Mouse (Mus musculus) kidney, adult 2 months (tissue): Measurements from ENCODE around the gene Ralgds. TPM values are rescaled to one million over a fixed set of nuclear protein-coding genes. Genes with fewer than 3 reads are reported as not detected.
A peak's percentile ranks its signal among the peaks of the same experiment; 100 is the strongest.

Experiments used
- DNase-seq: peaks from one replicate; pipeline ENCODE4 v3.0.0; 2021
- H3K27ac ChIP-seq: fragments of 200-500 bp; 2 replicates; pipeline ENCODE4 v1.5.1; 2012; ENCODE audit warnings: low read depth, low read length, control low read depth, inconsistent platforms; ENCODE audit not compliant: insufficient read depth
- H3K27me3 ChIP-seq: fragments of 200-500 bp; replicated peaks from 2 replicates; pipeline ENCODE4 v1.6.1; 2012; ENCODE audit warnings: mild to moderate bottlenecking, moderate library complexity, low read length, inconsistent platforms; ENCODE audit not compliant: control insufficient read depth, insufficient read depth
- H3K36me3 ChIP-seq: fragments of 200-500 bp; 2 replicates; pipeline ENCODE4 v1.6.1; 2012; ENCODE audit warnings: mild to moderate bottlenecking, moderate library complexity, low read length, inconsistent platforms; ENCODE audit not compliant: control insufficient read depth, insufficient read depth
- H3K4me1 ChIP-seq: fragments of 200-500 bp; 2 replicates; pipeline ENCODE4 v1.6.1; 2011; ENCODE audit warnings: low read length; ENCODE audit not compliant: control insufficient read depth, insufficient read depth
- H3K4me3 ChIP-seq: fragments of 200-500 bp; 2 replicates; pipeline ENCODE4 v1.5.1; 2011; ENCODE audit warnings: mild to moderate bottlenecking, low read depth, low read length, control low read depth; ENCODE audit not compliant: insufficient read depth
- CTCF ChIP-seq: fragments of 200-500 bp; conservative IDR thresholded peaks from 2 replicates; pipeline ENCODE4 v1.5.1; 2011; ENCODE audit warnings: low read depth, mild to moderate bottlenecking, control low read depth, low read length, moderate library complexity, mixed read lengths; ENCODE audit not compliant: insufficient read depth, insufficient read length
- POLR2A ChIP-seq: fragments of 200-500 bp; IDR thresholded peaks from one replicate; pipeline ENCODE4 v1.6.1; 2011; ENCODE audit warnings: low read depth, low read length, control low read depth
- WGBS: fragments of 180-500 bp; shearing (Covaris S2); methylation state at CpG from one replicate; pipeline ENCODE4 v1.1.7; 2018; 5-methylcytosine and 5-hydroxymethylcytosine counted together
- polyA plus RNA-seq: library from polyadenylated mRNA; depleted of rRNA; stranded (reverse); fragments of >200 nt; gene quantifications from 2 replicates; pipeline ENCODE4 v1.2.3, GENCODE M21; 2012

The Ralgds gene
- polyA plus RNA-seq, 1 experiment: 24.6 TPM

DNA sequence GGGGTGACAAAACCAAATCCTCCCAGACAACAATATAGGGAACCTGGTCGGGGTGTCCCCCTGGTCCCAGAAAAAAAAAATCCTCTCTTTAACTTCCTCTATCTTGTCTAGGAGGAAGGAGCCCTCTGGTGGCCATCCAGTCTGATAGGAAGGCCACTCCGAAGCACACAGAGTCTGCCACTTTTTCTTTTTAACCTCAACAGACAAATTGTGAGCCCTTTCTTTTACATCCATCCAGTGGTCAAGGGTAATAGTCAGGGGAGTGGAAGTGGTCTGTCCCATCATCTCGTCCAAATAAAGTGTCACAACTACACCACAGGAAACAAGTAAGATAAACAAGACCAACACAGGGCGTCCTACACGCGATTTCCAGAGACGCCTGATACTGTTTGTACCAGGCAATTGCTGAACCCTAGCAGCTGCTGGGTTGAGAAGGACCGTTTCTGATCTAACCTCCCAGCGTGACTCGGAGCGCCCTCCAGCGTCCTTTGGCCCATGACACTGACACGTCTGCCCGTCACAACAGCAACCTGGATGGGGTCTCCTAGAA lies 17.6 kb upstream of the Ralgds start:
- no peak overlapping the region for H3K27ac ChIP-seq
- WGBS: 45% methylated on average over 14 of the region's 14 CpGs

DNA sequence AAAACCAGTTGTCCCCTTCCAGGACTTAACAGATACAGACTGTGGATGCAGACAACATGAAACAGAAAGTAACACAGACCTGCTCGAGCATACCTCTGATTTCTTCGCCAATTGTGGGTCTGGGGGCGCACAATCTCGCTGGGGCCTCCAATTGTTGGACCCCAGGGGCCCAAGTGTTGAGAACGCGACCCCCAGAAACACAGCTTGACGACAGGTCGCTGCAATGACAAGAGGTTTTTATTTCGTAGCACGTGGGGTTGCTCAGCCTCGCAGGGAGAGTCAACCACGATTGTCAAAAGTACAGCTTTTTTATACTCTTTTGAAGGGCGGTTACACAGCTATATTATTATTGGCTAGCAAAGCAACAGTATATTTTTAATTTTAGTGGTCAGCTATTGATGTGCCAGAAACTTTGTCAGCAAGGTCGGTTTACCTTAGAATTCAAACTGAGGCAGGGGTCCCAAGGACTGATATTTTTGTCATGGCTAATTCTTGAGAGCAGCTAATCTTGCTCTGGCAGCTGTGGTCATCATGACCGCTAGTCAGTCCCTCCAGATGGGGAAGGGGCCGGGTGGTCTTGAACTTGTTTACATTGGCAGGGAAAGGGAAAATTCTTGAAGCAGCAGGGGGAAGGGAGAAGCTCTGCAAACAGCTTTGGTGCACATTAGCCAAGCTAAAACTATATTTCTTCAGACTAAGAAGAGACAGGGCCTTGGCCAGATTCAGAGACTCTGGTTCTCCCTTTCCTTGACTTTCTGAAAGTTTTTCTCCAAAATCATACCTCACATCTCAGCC lies 16.9 kb upstream of the Ralgds start:
- DNase-seq: no peak
- Histone ChIP-seq H3K27me3 (no peaks in the 10 kb centered on the region), H3K27ac (no peak overlapping the region), H3K4me3 (peak overlapping the region; percentile 51), H3K4me1 (no peaks in the 10 kb centered on the region), H3K36me3 (no peaks in the 10 kb centered on the region)
- no peak for TF ChIP-seq CTCF
- TF ChIP-seq POLR2A: no peak
- WGBS: 71% methylated on average over 16 of the region's 16 CpGs

More for the DNA sequence above, 17.6 kb upstream of the Ralgds start:
- TF ChIP-seq CTCF: peak; percentile 29; the same call in 1 of the 2 replicates
- no peak for TF ChIP-seq POLR2A
- Histone ChIP-seq H3K27me3 (no peaks in the 10 kb centered on the region), H3K4me3 (peak overlapping the region; percentile 51), H3K4me1 (no peaks in the 10 kb centered on the region), H3K36me3 (no peaks in the 10 kb centered on the region)
- peak; percentile 46 for DNase-seq

DNA sequence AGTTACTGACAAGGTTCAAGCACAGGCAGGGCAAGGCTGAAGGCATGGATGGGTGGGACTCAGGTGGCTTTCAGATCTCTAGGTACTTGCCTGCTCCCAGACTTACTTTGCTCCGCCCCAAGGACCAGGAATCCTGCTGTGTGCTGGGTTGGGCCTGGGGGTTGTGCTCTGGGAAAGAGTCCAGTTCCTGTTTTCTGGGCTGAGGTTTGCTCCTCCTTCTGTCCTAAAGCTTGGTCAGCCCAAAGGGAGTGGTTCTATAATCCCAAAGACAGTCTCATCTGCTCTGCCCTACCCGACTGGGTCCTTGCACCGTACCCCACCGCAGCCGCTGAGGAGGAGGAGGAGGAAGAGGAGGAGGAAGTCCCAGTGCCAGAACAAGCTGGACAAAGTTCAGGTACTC lies 16.3 kb upstream of the Ralgds start, which contains the start of gene Gbgt1:
TSS of gene Gbgt1 (plus strand) at position 221 of the 400 bp plus-strand sequence.
- peak; percentile 26 for DNase-seq
- Histone ChIP-seq H3K4me3 (peak within 1 kb of the TSS; percentile 51), H3K36me3 (no peaks in the 10 kb centered on the region), H3K4me1 (no peaks in the 10 kb centered on the region), H3K27ac (no peak within 1 kb of the TSS), H3K27me3 (no peaks in the 10 kb centered on the region)
- TF ChIP-seq CTCF: no peak
- TF ChIP-seq POLR2A: no peak
- 70% methylated on average over 5 of the region's 5 CpGs for WGBS

DNA sequence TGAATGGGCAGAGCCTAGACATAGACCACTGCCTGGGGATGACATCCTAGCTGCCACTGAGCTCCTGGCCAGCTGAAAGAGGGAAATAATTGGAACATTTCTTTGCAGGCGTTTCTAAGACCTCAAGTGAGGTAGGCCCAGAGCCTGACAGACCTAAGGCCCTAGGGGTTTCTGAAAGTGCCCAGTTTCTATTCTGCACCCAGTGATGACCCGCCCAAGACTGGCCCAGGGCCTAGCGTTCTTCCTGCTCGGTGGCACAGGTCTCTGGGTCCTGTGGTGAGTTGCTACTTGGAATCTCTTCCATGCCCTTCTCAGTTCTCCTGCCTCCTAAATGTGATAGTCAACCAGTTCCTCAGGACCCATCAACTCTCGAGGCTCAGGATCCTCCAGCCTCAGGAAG lies 15.4 kb upstream of the Ralgds start:
- 88% methylated on average over 5 of the region's 5 CpGs for WGBS
- no peak overlapping the region for H3K4me3 ChIP-seq
- no peaks in the 10 kb centered on the region for H3K27me3 ChIP-seq
- H3K36me3 ChIP-seq: no peaks in the 10 kb centered on the region
- no peak for TF ChIP-seq POLR2A
- TF ChIP-seq CTCF: no peak
- no peak overlapping the region for H3K27ac ChIP-seq
- DNase-seq: no peak
- H3K4me1 ChIP-seq: no peaks in the 10 kb centered on the region

DNA sequence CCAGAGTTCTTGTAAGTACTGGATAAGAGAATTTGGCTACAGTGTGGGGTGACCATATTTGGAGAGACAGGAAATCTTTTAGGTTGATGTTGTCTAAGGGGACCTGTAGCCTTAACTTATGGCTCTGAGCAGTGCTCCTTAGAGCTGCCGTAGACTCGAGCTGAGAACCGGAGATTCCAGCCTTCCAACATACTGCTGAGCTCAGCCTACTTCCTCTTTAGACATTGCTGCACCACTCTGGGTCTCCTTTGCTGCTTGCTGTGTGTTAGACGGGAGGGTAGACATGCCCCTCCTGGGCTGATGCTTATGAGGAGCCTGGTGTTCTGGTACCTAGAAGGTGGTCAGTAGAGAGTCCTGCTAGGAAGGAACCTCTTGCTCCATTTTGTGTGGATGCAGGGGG lies 14.5 kb upstream of the Ralgds start:
- H3K4me1 ChIP-seq: no peaks in the 10 kb centered on the region
- no peaks in the 10 kb centered on the region for H3K36me3 ChIP-seq
- H3K27me3 ChIP-seq: no peaks in the 10 kb centered on the region
- no peak overlapping the region for H3K4me3 ChIP-seq
- no peak for TF ChIP-seq CTCF
- no peak for DNase-seq
- no peak overlapping the region for H3K27ac ChIP-seq
- WGBS: 83% methylated on average over 4 of the region's 4 CpGs

DNA sequence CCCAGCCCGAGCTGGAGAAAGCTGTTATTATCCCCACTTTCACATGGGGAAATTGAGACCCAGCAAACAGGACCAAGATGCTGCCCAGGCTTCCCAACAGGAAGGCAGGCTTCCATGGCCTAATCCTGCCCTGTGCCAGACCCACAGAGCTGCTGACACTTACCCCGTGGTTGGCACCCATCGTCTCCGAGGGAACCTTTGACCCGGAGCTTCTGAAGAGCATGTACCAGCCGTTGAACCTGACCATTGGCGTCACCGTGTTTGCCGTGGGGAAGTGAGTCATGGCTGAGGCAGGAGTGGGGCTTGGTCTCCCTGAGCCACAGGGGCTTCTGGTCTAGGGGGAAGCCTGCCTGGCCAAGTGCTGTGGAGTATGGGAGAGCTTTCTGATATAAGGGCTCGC lies 9.9 kb upstream of the Ralgds start:
- peak; percentile 60 for DNase-seq
- Histone ChIP-seq H3K4me3 (no peak overlapping the region), H3K4me1 (no peaks in the 10 kb centered on the region), H3K27me3 (no peaks in the 10 kb centered on the region), H3K27ac (no peak overlapping the region), H3K36me3 (no peaks in the 10 kb centered on the region)
- TF ChIP-seq POLR2A (no peak), CTCF (no peak)
- 61% methylated on average over 10 of the region's 10 CpGs for WGBS

DNA sequence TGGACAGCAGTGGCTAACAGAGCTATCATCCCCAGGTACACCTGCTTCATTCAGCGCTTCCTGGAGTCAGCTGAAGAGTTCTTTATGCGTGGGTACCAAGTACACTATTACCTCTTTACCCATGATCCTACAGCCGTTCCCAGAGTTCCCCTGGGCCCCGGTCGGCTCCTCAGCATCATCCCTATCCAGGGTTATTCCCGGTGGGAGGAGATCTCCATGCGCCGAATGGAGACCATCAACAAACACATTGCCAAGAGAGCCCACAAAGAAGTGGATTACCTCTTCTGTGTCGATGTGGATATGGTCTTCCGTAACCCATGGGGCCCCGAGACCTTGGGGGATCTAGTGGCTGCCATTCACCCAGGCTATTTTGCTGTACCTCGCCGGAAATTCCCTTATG lies 8.2 kb upstream of the Ralgds start:
- Histone ChIP-seq H3K27ac (no peak overlapping the region), H3K4me3 (no peak overlapping the region), H3K27me3 (no peaks in the 10 kb centered on the region), H3K4me1 (no peaks in the 10 kb centered on the region), H3K36me3 (no peaks in the 10 kb centered on the region)
- WGBS: 90% methylated on average over 13 of the region's 13 CpGs
- TF ChIP-seq POLR2A: no peak
- TF ChIP-seq CTCF: no peak
- no peak for DNase-seq
